Mouse (Mus musculus): ENCODE measurements around the gene Fndc11. TPM values are rescaled to one million over a fixed set of nuclear protein-coding genes. Genes with fewer than 3 reads are reported as not detected.

Fndc11 gene
- 0.15 TPM in 1 of 2 replicates, not detected in the other for polyA plus RNA-seq (2015; fragmentation: Nextera tagmentation; extraction: Ambion mirVana)

DNA sequence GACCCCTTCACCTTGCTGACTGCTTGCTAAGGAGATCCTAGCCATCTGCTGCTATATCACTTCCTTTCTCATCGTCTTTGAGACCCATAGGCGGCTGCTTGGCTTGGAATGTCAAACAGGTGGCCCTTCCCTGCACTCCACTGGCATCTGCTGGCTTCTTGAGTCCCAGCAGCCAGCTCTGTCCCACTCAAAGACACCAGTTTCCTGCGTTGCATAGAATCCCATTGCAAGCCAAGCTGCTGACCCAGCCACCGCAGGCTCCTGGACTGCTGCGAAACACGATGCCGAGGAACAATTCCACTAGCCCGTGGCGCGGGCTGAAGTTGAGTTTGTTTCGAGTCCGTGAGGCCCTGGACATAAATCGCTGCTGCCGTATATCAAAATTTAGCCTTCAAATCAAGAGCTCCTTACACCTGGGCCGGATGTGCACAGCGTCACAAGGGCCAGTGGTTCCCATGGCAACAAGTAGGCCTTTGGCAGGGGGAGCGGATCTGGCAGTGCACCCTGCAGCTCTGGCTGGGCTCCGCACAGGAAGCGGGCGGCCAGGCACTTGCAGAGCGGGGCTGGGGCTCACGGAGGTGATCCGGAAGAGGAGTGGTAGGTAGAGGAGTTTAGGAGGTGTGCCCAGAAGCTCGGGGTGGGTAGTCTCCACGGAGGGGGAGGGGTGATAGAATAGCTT lies at the start of gene Fndc11:
TSS of gene Fndc11 (plus strand) at position 476 of the 679 bp plus-strand sequence.

DNA sequence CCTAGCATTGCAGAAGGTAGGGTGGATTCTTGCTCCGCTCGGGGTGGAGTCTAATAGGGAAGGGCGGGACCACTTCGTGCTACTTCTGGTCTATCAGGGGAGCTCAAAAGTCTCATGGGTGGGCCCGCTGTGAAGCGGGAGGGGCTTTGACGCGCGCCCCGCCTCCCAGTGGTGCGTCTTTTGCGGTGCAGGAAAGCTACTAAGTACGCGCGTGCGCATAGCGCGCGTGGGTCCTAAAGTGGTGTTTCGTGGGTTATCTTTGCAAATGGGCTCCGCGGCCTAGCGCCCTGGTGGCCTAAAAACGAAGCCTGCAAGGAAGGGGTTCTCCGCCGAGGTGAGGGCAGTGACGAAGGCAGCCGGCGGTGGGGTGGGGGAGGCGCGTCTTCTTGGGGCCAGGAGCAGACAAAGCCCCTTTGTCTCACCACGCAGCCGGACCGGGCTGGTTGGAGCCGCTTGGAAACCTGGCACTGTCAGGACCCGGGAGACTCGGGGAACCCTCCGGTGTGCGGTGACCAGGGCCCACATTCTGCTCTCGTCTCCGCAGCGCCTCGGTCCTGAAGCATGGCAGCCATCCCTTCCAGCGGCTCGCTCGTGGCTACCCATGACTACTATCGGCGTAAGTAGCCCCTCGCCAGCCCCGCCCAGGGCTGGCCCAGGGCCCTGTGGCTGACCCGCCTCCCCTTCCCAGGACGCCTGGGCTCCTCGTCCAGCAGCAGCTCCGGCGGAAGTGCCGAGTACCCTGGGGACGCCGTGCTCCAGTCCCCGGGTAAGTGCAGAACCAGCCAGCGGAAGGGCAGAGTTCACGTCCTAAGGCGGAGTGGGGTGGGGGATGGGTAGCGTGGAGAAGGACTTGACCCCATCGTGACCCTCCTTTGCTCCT lies 32.5 kb upstream of the Fndc11 start, which contains the start of gene Ppdpf:
TSS of gene Ppdpf (plus strand) at position 127 of the 880 bp plus-strand sequence.

DNA sequence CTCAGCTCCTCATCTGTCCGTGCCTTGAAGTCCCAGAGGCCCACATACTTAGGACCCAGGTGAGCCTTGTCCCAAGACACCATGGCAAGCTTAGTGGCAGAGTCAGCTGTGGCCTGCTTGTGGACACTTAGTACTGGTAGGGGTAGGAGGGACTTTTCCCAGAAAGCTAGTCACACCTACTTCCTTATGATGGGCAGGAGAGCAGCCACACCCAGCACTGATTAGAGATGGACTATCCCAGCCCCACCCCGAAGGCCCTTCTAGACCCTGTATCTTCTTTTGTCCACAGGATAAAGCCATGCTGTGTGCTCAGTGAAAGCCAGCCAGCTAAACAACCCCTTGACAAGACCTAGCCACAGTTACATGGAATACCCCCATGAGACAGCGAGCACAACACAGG lies 17.4 kb upstream of the Fndc11 start, which contains the start of gene Ptk6:
TSS of gene Ptk6 (minus strand) at position 368 of the 400 bp plus-strand sequence.

DNA sequence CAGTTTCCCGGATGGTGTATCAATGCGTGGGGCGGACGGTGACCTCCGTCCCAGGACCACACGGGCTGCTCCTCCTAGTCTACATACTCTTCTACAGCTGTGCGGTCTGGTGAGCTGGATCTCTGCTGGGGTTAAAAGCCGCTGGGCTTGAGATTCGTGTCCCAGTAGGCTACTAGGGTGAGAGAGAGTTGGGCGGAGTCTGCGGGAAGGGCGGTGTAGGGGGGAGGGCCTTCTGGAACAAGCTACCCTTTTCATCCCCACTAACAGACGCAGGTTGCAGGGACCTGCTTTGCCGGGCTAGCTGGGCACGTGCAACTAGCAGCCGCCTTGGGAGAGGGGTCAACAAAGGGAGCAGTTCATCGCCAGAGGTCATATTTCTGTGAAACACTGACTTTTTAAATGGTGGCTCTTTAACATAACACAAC lies 6.8 kb upstream of the Fndc11 start, which contains the start of gene Srms:
TSS of gene Srms (minus strand) at position 165 of the 425 bp plus-strand sequence.

DNA sequence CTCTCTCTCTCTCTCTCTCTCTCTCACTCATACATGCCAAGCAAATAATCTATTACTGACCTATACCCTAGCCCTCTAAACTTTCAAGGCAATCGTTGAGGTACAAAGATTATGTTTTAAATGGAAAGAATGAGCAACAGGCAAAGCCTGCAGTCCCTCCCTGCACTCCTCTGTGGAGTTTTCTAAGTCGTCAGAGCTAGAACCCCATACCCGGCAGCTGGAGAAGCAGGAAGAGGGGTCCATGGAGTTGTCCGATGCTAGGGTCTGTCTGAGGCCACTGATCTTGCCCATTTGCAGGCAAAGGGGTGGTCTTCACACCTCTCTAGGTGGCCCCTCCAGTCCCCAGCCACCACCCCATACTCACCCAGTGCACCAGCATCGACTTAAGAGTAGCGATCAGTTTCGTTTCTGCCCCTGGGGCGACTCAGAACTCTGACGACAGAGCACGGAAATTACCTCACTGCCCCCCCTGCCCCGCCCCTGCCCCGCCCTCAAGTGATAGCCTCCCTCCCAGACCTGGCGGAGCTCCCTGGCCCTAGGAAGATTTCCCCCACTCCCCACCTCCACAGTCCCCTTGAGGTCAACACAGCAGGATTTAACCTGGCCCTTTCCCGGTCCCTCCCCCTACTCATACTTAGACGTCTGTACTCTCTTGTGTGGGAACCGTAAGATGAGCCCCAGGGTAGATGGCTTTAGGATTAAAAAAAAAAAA lies 21.9 kb downstream of the Fndc11 start, which contains the start of gene Helz2:
TSS of gene Helz2 (minus strand) at position 426 of the 712 bp plus-strand sequence.

Other genes starting within 250 kb of the Fndc11 start
- gene Col20a1, start 233.5 kb upstream of the Fndc11 start, polyA plus RNA-seq (2015; fragmentation: Nextera tagmentation; extraction: Ambion mirVana), result 2.9 and 3.0 TPM in 2 replicates
- 1.3 and 1.8 TPM in 2 replicates for gene Chrna4, start 176.5 kb upstream of the Fndc11 start, polyA plus RNA-seq (2015; fragmentation: Nextera tagmentation; extraction: Ambion mirVana)
- gene Kcnq2, start 84.7 kb upstream of the Fndc11 start, polyA plus RNA-seq (2015; fragmentation: Nextera tagmentation; extraction: Ambion mirVana), result not detected in 2 replicates
- 16.3 and 16.6 TPM in 2 replicates for gene Eef1a2, start 63.0 kb upstream of the Fndc11 start, polyA plus RNA-seq (2015; fragmentation: Nextera tagmentation; extraction: Ambion mirVana)
- gene Ppdpf, start 32.8 kb upstream of the Fndc11 start, polyA plus RNA-seq (2015; fragmentation: Nextera tagmentation; extraction: Ambion mirVana), result 122 and 132 TPM in 2 replicates
- 0.18 TPM in 1 of 2 replicates, not detected in the other for gene Ptk6, start 17.2 kb upstream of the Fndc11 start, polyA plus RNA-seq (2015; fragmentation: Nextera tagmentation; extraction: Ambion mirVana)
- 0.05 and 0.10 TPM in 2 replicates for gene Srms, start 6.8 kb upstream of the Fndc11 start, polyA plus RNA-seq (2015; fragmentation: Nextera tagmentation; extraction: Ambion mirVana)
- 0.68 and 0.71 TPM in 2 replicates for gene Helz2, start 22.0 kb downstream of the Fndc11 start, polyA plus RNA-seq (2015; fragmentation: Nextera tagmentation; extraction: Ambion mirVana)
- gene Gmeb2, start 68.0 kb downstream of the Fndc11 start, polyA plus RNA-seq (2015; fragmentation: Nextera tagmentation; extraction: Ambion mirVana), result 4.3 and 4.9 TPM in 2 replicates
- gene Stmn3, start 94.5 kb downstream of the Fndc11 start, polyA plus RNA-seq (2015; fragmentation: Nextera tagmentation; extraction: Ambion mirVana), result 0.15 and 0.42 TPM in 2 replicates
- 12.0 and 13.4 TPM in 2 replicates for gene Rtel1, start 99.7 kb downstream of the Fndc11 start, polyA plus RNA-seq (2015; fragmentation: Nextera tagmentation; extraction: Ambion mirVana)
- 21.8 and 22.9 TPM in 2 replicates for gene Zgpat, start 144.9 kb downstream of the Fndc11 start, polyA plus RNA-seq (2015; fragmentation: Nextera tagmentation; extraction: Ambion mirVana)
- gene Arfrp1, start 145.4 kb downstream of the Fndc11 start, polyA plus RNA-seq (2015; fragmentation: Nextera tagmentation; extraction: Ambion mirVana), result 38.2 and 40.4 TPM in 2 replicates
- gene Lime1, start 160.1 kb downstream of the Fndc11 start, polyA plus RNA-seq (2015; fragmentation: Nextera tagmentation; extraction: Ambion mirVana), result 7.3 and 8.7 TPM in 2 replicates
- gene Zbtb46, start 239.4 kb downstream of the Fndc11 start, polyA plus RNA-seq (2015; fragmentation: Nextera tagmentation; extraction: Ambion mirVana), result 5.7 and 6.2 TPM in 2 replicates

Data from skeletal muscle tissue, postnatal 0 days (tissue).